Comparison of ENCODE assay signal across 13 mouse cellular contexts in genomic region chr19:6814366-6814765, GRCm38 (mm10). TPM values are rescaled to one million over a fixed set of nuclear protein-coding genes. Genes with fewer than 3 reads are reported as not detected.
DNase-seq lines count a peak whose midpoint lies in the region; ATAC-seq and TF ChIP-seq lines count a peak whose summit lies in the region.
"Had no signal": no experiment of that assay in that cellular context is flagged by ENCODE, and none has a peak within 500 bp of the region (broad histone marks: within the 10 kb centered on the region; RNA-seq: fewer than 3 reads in every experiment).

No protein-coding gene starts in this region.

- H3K4me2 ChIP-seq in stomach, embryonic 15.5 days: no peak overlapping the region
- no peak overlapping the region for H3K4me2 ChIP-seq in stomach, postnatal 0 days (replicated peaks; ENCODE audit: low read depth)
- no peak overlapping the region for H3K4me2 ChIP-seq in hindbrain, embryonic 16.5 days (ENCODE audit: low read length)
- H3K4me2 ChIP-seq: heart, embryonic 13.5 days; limb, embryonic 12.5 days had no signal

- no peak overlapping the region for H3K4me3 ChIP-seq in stomach, embryonic 15.5 days (replicated peaks)
- H3K4me3 ChIP-seq in stomach, postnatal 0 days (ENCODE audit: low read depth, low read length): no peak overlapping the region
- H3K4me3 ChIP-seq in hindbrain, embryonic 16.5 days (ENCODE audit: low read length): no peak overlapping the region
- H3K4me3 ChIP-seq: heart, embryonic 13.5 days; limb, embryonic 12.5 days had no signal

- H3K27me3 ChIP-seq in stomach, embryonic 15.5 days (replicated peaks): no peaks in the 10 kb centered on the region
- no peaks in the 10 kb centered on the region for H3K27me3 ChIP-seq in stomach, postnatal 0 days (ENCODE audit: control insufficient read depth, insufficient read depth, low read length)
- H3K27me3 ChIP-seq in hindbrain, embryonic 16.5 days (replicated peaks; ENCODE audit: control insufficient read depth, insufficient read depth, low read length): no peaks in the 10 kb centered on the region
- H3K27me3 ChIP-seq: heart, embryonic 13.5 days had no signal

- peak; percentile 30 for DNase-seq in adrenal gland, postnatal 14 days
- DNase-seq in adrenal gland, postnatal 10 days: no peak
- no peak for DNase-seq in stomach, postnatal 0 days (ENCODE audit: low spot score)
- DNase-seq in right cerebral cortex, adult 2 months (ENCODE audit: low spot score in 2 of 2): no peak
- DNase-seq in layer of hippocampus, adult 9-11 months: no peak
- DNase-seq: kidney, adult 2 months had no signal

- 33% methylated on average over 4 of the region's 4 CpGs for WGBS in stomach, embryonic 15.5 days
- 46% methylated on average over 4 of the region's 4 CpGs for WGBS in stomach, postnatal 0 days
- WGBS in hindbrain, embryonic 16.5 days: 35% methylated on average over 4 of the region's 4 CpGs

- H3K36me3 ChIP-seq in stomach, embryonic 15.5 days: no peaks in the 10 kb centered on the region
- H3K36me3 ChIP-seq in stomach, postnatal 0 days (ENCODE audit: control insufficient read depth, insufficient read depth, low read length): no peaks in the 10 kb centered on the region
- H3K36me3 ChIP-seq in hindbrain, embryonic 16.5 days (ENCODE audit: control insufficient read depth, insufficient read depth, low read length): no peaks in the 10 kb centered on the region
- H3K36me3 ChIP-seq: heart, embryonic 13.5 days; limb, embryonic 12.5 days had no signal

- TF ChIP-seq EP300 in stomach, postnatal 0 days (optimal IDR thresholded peaks at IDR 0.05): no peak

- peak; percentile 47; the same call in 1 of the 2 replicates for ATAC-seq in stomach, embryonic 15.5 days (ENCODE audit: insufficient read depth, low FRiP score, low read depth)
- no peak for ATAC-seq in stomach, postnatal 0 days (ENCODE audit: low FRiP score, low TSS enrichment)
- ATAC-seq in hindbrain, embryonic 16.5 days: peak; percentile 30; the same call in 1 of the 2 replicates
- no peak; the same call in 1 of the 2 replicates for ATAC-seq in erythroblast, adult 5-6 weeks (replicated peaks; ENCODE audit: low FRiP score, poor library complexity, severe bottlenecking)
- ATAC-seq: lung, postnatal 0 days had no signal

- no peak overlapping the region for H3K27ac ChIP-seq in stomach, embryonic 15.5 days
- no peak overlapping the region for H3K27ac ChIP-seq in stomach, postnatal 0 days (replicated peaks)
- H3K27ac ChIP-seq in hindbrain, embryonic 16.5 days (ENCODE audit: low read depth, low read length): no peak overlapping the region
- H3K27ac ChIP-seq: heart, embryonic 13.5 days; limb, embryonic 12.5 days; liver, embryonic 14.5 days had no signal

- no peak for TF ChIP-seq CTCF in stomach, postnatal 0 days (IDR thresholded peaks at IDR 0.05; ENCODE audit: low read depth)

- H3K9ac ChIP-seq in stomach, embryonic 15.5 days: no peak overlapping the region
- no peak overlapping the region for H3K9ac ChIP-seq in stomach, postnatal 0 days (ENCODE audit: low read length)
- no peak overlapping the region for H3K9ac ChIP-seq in hindbrain, embryonic 16.5 days (ENCODE audit: low read depth, low read length)
- H3K9ac ChIP-seq: heart, embryonic 13.5 days; limb, embryonic 12.5 days; liver, embryonic 14.5 days had no signal

- no peaks in the 10 kb centered on the region for H3K4me1 ChIP-seq in stomach, embryonic 15.5 days
- H3K4me1 ChIP-seq in stomach, postnatal 0 days (replicated peaks; ENCODE audit: control insufficient read depth, insufficient read depth): no peaks in the 10 kb centered on the region
- H3K4me1 ChIP-seq in hindbrain, embryonic 16.5 days (ENCODE audit: control insufficient read depth, insufficient read depth, low read depth, low read length): no peaks in the 10 kb centered on the region
- H3K4me1 ChIP-seq: limb, embryonic 12.5 days had no signal

- no peaks in the 10 kb centered on the region for H3K9me3 ChIP-seq in stomach, embryonic 15.5 days
- no peaks in the 10 kb centered on the region for H3K9me3 ChIP-seq in stomach, postnatal 0 days (ENCODE audit: control insufficient read depth, low read length)
- no peaks in the 10 kb centered on the region for H3K9me3 ChIP-seq in hindbrain, embryonic 16.5 days (ENCODE audit: control insufficient read depth, low read length)
- H3K9me3 ChIP-seq: heart, embryonic 13.5 days; limb, embryonic 12.5 days had no signal

RNA-seq across cellular contexts. Expression of gene Rps6ka4, which starts 26.1 kb away (rescaled TPM):
- total RNA-seq in adrenal gland, postnatal 14 days (2021): 21.4 and 21.7 TPM in 2 replicates
- 10 to 100 TPM; 21.5 to 27.5 TPM for total RNA-seq in adrenal gland, postnatal 10 days (2021)
- 28.1 and 30.1 TPM in 2 replicates for polyA plus RNA-seq in stomach, embryonic 15.5 days (2015; fragmentation: Nextera tagmentation; extraction: Ambion mirVana)
- polyA plus RNA-seq in stomach, postnatal 0 days (2015; fragmentation: Nextera tagmentation; extraction: Ambion mirVana): 34.7 and 34.9 TPM in 2 replicates
- polyA plus RNA-seq in hindbrain, embryonic 16.5 days (2015; fragmentation: Nextera tagmentation; extraction: Ambion mirVana): 17.3 and 17.4 TPM in 2 replicates
- total RNA-seq in erythroblast, adult 5-6 weeks (2015; ENCODE audit: low replicate concordance): 3.6 TPM in 1 of 2 replicates, not detected in the other
- total RNA-seq in erythroblast, adult 5-6 weeks (2017; ENCODE audit: low replicate concordance): 1.1 and 2.6 TPM in 2 replicates

RNA-seq across cellular contexts. Expression of gene Ccdc88b, which starts 43.6 kb away (rescaled TPM):
- 2.4 and 4.7 TPM in 2 replicates for total RNA-seq in adrenal gland, postnatal 14 days (2021)
- total RNA-seq in adrenal gland, postnatal 10 days (2021): 1 to 10 TPM; 4.1 TPM
- 1.7 and 1.9 TPM in 2 replicates for polyA plus RNA-seq in stomach, embryonic 15.5 days (2015; fragmentation: Nextera tagmentation; extraction: Ambion mirVana)
- polyA plus RNA-seq in stomach, postnatal 0 days (2015; fragmentation: Nextera tagmentation; extraction: Ambion mirVana): 0.34 and 0.45 TPM in 2 replicates
- 0.80 and 0.85 TPM in 2 replicates for polyA plus RNA-seq in hindbrain, embryonic 16.5 days (2015; fragmentation: Nextera tagmentation; extraction: Ambion mirVana)
- total RNA-seq in erythroblast, adult 5-6 weeks (2015; ENCODE audit: low replicate concordance): 3.8 and 4.6 TPM in 2 replicates
- total RNA-seq in erythroblast, adult 5-6 weeks (2017; ENCODE audit: low replicate concordance): 10.9 and 11.8 TPM in 2 replicates

Comparison
In these comparisons a context has a peak if more than half of its experiments do, and no peak if none do; other contexts are left out.
1. ATAC-seq: peak in stomach, embryonic 15.5 days (single experiment) and hindbrain, embryonic 16.5 days (single experiment); none in stomach, postnatal 0 days (single experiment) and erythroblast, adult 5-6 weeks (single experiment).